Mouse (Mus musculus): Measurements from ENCODE around the gene Igfbp4. TPM values are rescaled to one million over a fixed set of nuclear protein-coding genes. Genes with fewer than 3 reads are reported as not detected.

The Igfbp4 gene
- polyA plus RNA-seq, 1 experiment from 2014 or later = 559 TPM

GRCm38 (mm10) chr11:99045159-99045889, 4.3 kb downstream of the Igfbp4 start:
- Histone ChIP-seq H3K36me3 (peaks cover 41% of the 10 kb centered on the region), H3K4me1 (peaks cover 68% of the 10 kb centered on the region), H3K9me3 (no peaks in the 10 kb centered on the region), H3K27me3 (ENCODE audit: insufficient read depth, poor library complexity, severe bottlenecking) (0 out of 2 replicates have a peak, but pooled peaks cover 5% of the 10 kb centered on the region), H3K4me3 (peak overlapping the region; percentile 38), H3K27ac (0 out of 2 replicates have a peak overlapping the region, but pooled peaks have one; percentile 13)
- DNase-seq (ENCODE audit: low spot score) = no peak
- WGBS = 69% methylated on average over 12 of the region's 12 CpGs

- no peaks in the 10 kb centered on the region for H3K27me3 ChIP-seq (ENCODE audit: insufficient read depth, poor library complexity, severe bottlenecking)
- no peak for DNase-seq (ENCODE audit: low spot score)
- peak overlapping the region; percentile 32; the same call in 1 of the 2 replicates for H3K4me3 ChIP-seq
- H3K27ac ChIP-seq = peak overlapping the region; percentile 69
- no peaks in the 10 kb centered on the region for H3K9me3 ChIP-seq
- 18% methylated on average over 5 of the region's 5 CpGs for WGBS
- peaks cover 56% of the 10 kb centered on the region for H3K4me1 ChIP-seq
- peaks cover 59% of the 10 kb centered on the region for H3K36me3 ChIP-seq
Measured at GRCm38 (mm10) chr11:99047120-99047519, 6.1 kb downstream of the Igfbp4 start.

GRCm38 (mm10) chr11:99047643-99048042, 6.6 kb downstream of the Igfbp4 start:
- no peak for DNase-seq (ENCODE audit: low spot score)
- Histone ChIP-seq H3K4me3 (no peak overlapping the region), H3K36me3 (peaks cover 64% of the 10 kb centered on the region)

GRCm38 (mm10) chr11:99055143-99055542, 14.1 kb downstream of the Igfbp4 start:
- no peak for DNase-seq (ENCODE audit: low spot score)
- H3K4me1 ChIP-seq = peaks cover 24% of the 10 kb centered on the region
- 32% methylated on average over 4 of the region's 4 CpGs for WGBS
- H3K9me3 ChIP-seq = 0 out of 2 replicates have a peak, but pooled peaks cover 3% of the 10 kb centered on the region
- H3K27ac ChIP-seq = peak overlapping the region; percentile 24
- no peak overlapping the region for H3K4me3 ChIP-seq
- peaks cover 27% of the 10 kb centered on the region for H3K36me3 ChIP-seq
- H3K27me3 ChIP-seq (ENCODE audit: insufficient read depth, poor library complexity, severe bottlenecking) = 0 out of 2 replicates have a peak, but pooled peaks cover 7% of the 10 kb centered on the region

More at GRCm38 (mm10) chr11:99047643-99048042, 6.6 kb downstream of the Igfbp4 start:
- Histone ChIP-seq H3K27ac (peak overlapping the region; percentile 69), H3K27me3 (ENCODE audit: insufficient read depth, poor library complexity, severe bottlenecking) (no peaks in the 10 kb centered on the region), H3K4me1 (peaks cover 56% of the 10 kb centered on the region), H3K9me3 (no peaks in the 10 kb centered on the region)
- 59% methylated on average over 2 of the region's 2 CpGs for WGBS

GRCm38 (mm10) chr11:99055571-99056452, 14.8 kb downstream of the Igfbp4 start:
- Histone ChIP-seq H3K27me3 (ENCODE audit: insufficient read depth, poor library complexity, severe bottlenecking) (0 out of 2 replicates have a peak, but pooled peaks cover 7% of the 10 kb centered on the region), H3K27ac (peak overlapping the region; percentile 24), H3K9me3 (0 out of 2 replicates have a peak, but pooled peaks cover 3% of the 10 kb centered on the region), H3K4me3 (no peak overlapping the region), H3K36me3 (peaks cover 22% of the 10 kb centered on the region), H3K4me1 (peaks cover 28% of the 10 kb centered on the region)
- DNase-seq (ENCODE audit: low spot score) = no peak
- WGBS = 22% methylated on average over 8 of the region's 8 CpGs

GRCm38 (mm10) chr11:99060435-99060834, 19.4 kb downstream of the Igfbp4 start:
- 0 out of 2 replicates have a peak overlapping the region, but pooled peaks have one; percentile 38 for H3K27ac ChIP-seq
- 76% methylated on average over 3 of the region's 3 CpGs for WGBS
- H3K27me3 ChIP-seq (ENCODE audit: insufficient read depth, poor library complexity, severe bottlenecking) = 0 out of 2 replicates have a peak, but pooled peaks cover 7% of the 10 kb centered on the region
- H3K9me3 ChIP-seq = 0 out of 2 replicates have a peak, but pooled peaks cover 3% of the 10 kb centered on the region
- H3K4me1 ChIP-seq = peaks cover 31% of the 10 kb centered on the region
- no peak overlapping the region for H3K4me3 ChIP-seq
- no peak for DNase-seq (ENCODE audit: low spot score)
- H3K36me3 ChIP-seq = no peaks in the 10 kb centered on the region

GRCm38 (mm10) chr11:99062661-99063060, 21.6 kb downstream of the Igfbp4 start:
- 73% methylated on average over 7 of the region's 7 CpGs for WGBS
- peaks cover 30% of the 10 kb centered on the region for H3K4me1 ChIP-seq

GRCm38 (mm10) chr11:99063406-99064131, 22.5 kb downstream of the Igfbp4 start:
- Histone ChIP-seq H3K4me1 (peaks cover 30% of the 10 kb centered on the region), H3K4me3 (no peak overlapping the region), H3K27me3 (ENCODE audit: insufficient read depth, poor library complexity, severe bottlenecking) (0 out of 2 replicates have a peak, but pooled peaks cover 7% of the 10 kb centered on the region), H3K9me3 (0 out of 2 replicates have a peak, but pooled peaks cover 3% of the 10 kb centered on the region), H3K36me3 (no peaks in the 10 kb centered on the region), H3K27ac (peak overlapping the region; percentile 60)
- no peak for DNase-seq (ENCODE audit: low spot score)
- WGBS = 24% methylated on average over 8 of the region's 8 CpGs

More at GRCm38 (mm10) chr11:99062661-99063060, 21.6 kb downstream of the Igfbp4 start:
- H3K36me3 ChIP-seq = no peaks in the 10 kb centered on the region
- peak overlapping the region; percentile 60; the same call in 1 of the 2 replicates for H3K27ac ChIP-seq
- H3K4me3 ChIP-seq = no peak overlapping the region
- 0 out of 2 replicates have a peak, but pooled peaks cover 3% of the 10 kb centered on the region for H3K9me3 ChIP-seq
- 0 out of 2 replicates have a peak, but pooled peaks cover 7% of the 10 kb centered on the region for H3K27me3 ChIP-seq (ENCODE audit: insufficient read depth, poor library complexity, severe bottlenecking)
- DNase-seq (ENCODE audit: low spot score) = no peak

GRCm38 (mm10) chr11:99065353-99065752, 24.3 kb downstream of the Igfbp4 start:
- no peak for DNase-seq (ENCODE audit: low spot score)
- Histone ChIP-seq H3K4me3 (no peak overlapping the region), H3K27ac (peak overlapping the region; percentile 47), H3K4me1 (peaks cover 28% of the 10 kb centered on the region), H3K27me3 (ENCODE audit: insufficient read depth, poor library complexity, severe bottlenecking) (peaks cover 7% of the 10 kb centered on the region), H3K36me3 (no peaks in the 10 kb centered on the region), H3K9me3 (no peaks in the 10 kb centered on the region)
- WGBS = 72% methylated on average over 3 of the region's 3 CpGs

- Histone ChIP-seq H3K27ac (peak overlapping the region; percentile 47), H3K4me3 (no peak overlapping the region; the same call in 1 of the 2 replicates), H3K27me3 (ENCODE audit: insufficient read depth, poor library complexity, severe bottlenecking) (peaks cover 7% of the 10 kb centered on the region), H3K36me3 (no peaks in the 10 kb centered on the region), H3K4me1 (peaks cover 26% of the 10 kb centered on the region), H3K9me3 (no peaks in the 10 kb centered on the region)
- WGBS = 20% methylated on average over 2 of the region's 2 CpGs
- DNase-seq (ENCODE audit: low spot score) = peak; percentile 94
Measured at GRCm38 (mm10) chr11:99065979-99066378, 24.9 kb downstream of the Igfbp4 start.

GRCm38 (mm10) chr11:99067591-99067990, 26.5 kb downstream of the Igfbp4 start:
- DNase-seq (ENCODE audit: low spot score) = no peak
- H3K4me1 ChIP-seq = peaks cover 42% of the 10 kb centered on the region
- H3K27ac ChIP-seq = no peak overlapping the region
- WGBS = 86% methylated on average over 8 of the region's 8 CpGs
- H3K4me3 ChIP-seq = no peak overlapping the region
- H3K9me3 ChIP-seq = no peaks in the 10 kb centered on the region
- H3K36me3 ChIP-seq = no peaks in the 10 kb centered on the region
- peaks cover 7% of the 10 kb centered on the region for H3K27me3 ChIP-seq (ENCODE audit: insufficient read depth, poor library complexity, severe bottlenecking)

- no peak for DNase-seq (ENCODE audit: low spot score)
- peaks cover 7% of the 10 kb centered on the region for H3K27me3 ChIP-seq (ENCODE audit: insufficient read depth, poor library complexity, severe bottlenecking)
- peaks cover 37% of the 10 kb centered on the region for H3K4me1 ChIP-seq
- no peak overlapping the region for H3K27ac ChIP-seq
- no peak overlapping the region for H3K4me3 ChIP-seq
- 76% methylated on average over 5 of the region's 5 CpGs for WGBS
- no peaks in the 10 kb centered on the region for H3K9me3 ChIP-seq
- no peaks in the 10 kb centered on the region for H3K36me3 ChIP-seq
Measured at GRCm38 (mm10) chr11:99068455-99068854, 27.4 kb downstream of the Igfbp4 start.
